Mouse (Mus musculus): Measurements from ENCODE around the gene Ndnf.

The Ndnf gene

GRCm38 (mm10) chr6:65758214-65758613 lies 86.8 kb downstream of the Ndnf start:
- DNase-seq (ENCODE audit: low spot score): no peak

- DNase-seq (ENCODE audit: low spot score): no peak
Measured at GRCm38 (mm10) chr6:65759174-65759573, 87.8 kb downstream of the Ndnf start.

DNA sequence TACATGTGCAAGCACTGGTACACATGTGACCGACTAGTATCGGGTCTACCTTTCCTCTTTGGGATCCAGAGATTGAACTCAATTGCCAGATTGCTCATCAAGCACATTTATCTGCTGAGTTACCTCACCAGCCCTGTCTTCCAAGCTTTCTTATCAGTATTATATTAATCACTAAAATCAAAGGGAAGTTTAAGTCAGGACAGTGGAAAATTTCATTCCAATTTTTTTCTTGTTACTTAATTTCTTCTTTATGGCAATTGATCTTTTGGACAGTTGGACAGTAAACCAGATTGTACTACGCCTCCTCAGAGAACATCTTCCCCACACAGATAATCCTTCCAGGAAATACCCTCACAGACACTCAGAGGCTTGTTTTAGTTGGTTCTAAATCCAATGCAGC lies 88.7 kb downstream of the Ndnf start:
- no peak for DNase-seq (ENCODE audit: low spot score)

All from urinary bladder, postnatal 10 days (tissue).